Mouse (Mus musculus): ENCODE data around the gene Psmg1.
A peak's percentile ranks its signal among the peaks of the same experiment; 100 is the strongest.
"Not testable (repeated sequence)": the region's sequence is repeated elsewhere in the genome, so short reads cannot be mapped to it uniquely, and the experiment has no call there.

The Psmg1 gene

DNA sequence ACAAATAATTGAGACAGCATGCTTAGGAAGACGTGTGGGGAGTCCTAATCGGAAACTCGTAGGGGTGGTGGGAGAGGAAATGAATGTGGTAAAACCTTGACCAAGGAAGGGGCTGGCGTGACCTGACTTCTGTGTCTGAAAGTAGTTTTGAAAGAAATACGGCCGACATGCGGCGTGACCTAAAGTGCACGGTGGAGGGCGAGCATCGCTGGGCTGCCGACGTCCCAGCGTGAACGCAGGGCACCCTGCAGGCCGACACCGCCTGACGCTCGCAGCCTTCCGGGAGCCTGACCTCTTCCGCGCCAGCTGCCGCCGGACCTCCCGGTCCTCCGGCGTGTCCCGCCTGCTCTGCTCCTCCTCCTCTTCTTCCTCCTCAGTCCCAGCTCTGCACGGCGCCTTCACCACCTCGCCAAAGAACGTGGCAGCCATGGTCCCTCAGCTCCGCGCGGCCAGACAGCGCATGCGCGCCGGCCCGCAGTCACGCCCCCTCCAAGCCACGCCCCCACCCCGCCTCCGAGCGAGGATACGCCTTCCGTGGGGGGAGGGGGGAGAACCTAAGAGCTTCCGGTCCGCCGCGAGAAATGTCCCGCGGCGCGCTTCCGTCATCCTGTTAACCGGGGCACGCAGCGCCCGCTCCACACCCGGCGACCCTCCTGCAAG is at the start of gene Psmg1:
TSS of gene Psmg1 (minus strand) at position 499 of the 660 bp plus-strand sequence.
- DNase-seq = peak; percentile 98

DNA sequence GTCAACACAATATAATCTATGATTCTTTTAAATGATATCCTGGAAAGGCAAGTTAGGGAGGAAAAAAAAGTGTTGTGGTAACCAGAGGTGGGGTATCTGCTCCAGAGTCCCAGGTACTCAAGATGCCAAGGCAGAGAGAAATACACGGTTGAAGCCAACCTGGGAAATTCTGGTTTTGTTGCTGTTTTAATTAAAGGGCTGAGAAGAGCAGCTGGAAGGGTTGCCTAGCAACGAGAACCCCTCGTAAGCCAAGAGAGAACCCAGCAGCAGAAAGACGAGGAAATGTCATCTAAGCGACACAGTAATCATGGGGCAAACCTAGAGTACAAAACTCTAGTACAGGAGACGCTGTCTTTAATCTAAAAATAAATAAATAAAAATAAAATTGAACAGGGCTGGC is 48.8 kb upstream of the Psmg1 start:
- no peak for DNase-seq

DNA sequence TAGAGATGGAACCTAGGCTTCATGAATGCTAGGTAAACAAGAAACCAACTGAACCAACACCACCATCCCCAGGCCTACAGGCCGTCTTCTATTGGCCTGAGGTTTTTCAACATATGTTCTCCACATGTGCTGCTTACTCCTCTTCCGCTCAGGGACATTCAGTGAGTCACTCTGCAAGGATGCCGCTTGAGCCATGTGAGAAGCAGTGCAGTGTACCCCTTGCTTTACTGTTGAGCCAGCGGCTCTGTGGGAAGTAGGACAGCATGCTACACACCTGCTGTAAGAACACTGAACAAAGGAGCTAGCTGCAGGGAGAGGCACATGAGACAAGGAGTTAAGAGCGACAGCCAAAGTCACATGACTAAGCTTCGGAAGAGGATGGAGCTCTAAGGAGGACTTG is 43.7 kb upstream of the Psmg1 start:
- DNase-seq = no peak

DNA sequence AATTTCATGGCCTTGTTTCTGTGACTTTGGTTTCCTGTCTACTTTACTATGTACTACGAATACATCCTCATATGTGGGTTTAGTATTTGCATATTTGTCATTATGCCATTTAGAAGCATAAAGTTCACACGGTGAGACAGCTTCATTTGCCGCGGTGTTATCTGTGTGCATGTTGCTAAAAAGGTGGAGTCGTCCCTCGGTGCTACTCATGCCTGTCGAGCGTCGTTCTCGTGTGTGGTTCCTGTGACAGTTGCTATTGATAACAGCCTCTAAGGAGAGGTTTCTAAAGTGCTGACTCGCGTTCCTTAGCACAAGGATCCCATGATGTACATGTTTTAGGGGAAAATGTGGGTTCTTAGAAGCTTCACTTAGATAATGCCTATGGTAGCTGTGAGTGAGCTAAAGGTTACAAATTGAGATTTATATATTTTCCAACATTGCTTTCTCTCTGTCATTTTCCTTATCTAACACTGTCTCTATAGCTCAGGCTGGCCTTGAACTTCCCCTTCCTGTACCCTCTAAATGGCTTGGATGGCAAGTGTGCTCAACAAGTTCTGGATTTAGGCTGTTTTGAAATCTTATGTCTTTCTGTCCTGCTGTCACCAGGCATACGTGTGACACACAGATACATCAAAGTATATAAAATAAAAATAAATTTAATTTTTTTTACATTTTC is 41.7 kb upstream of the Psmg1 start:
- no peak for DNase-seq

DNA sequence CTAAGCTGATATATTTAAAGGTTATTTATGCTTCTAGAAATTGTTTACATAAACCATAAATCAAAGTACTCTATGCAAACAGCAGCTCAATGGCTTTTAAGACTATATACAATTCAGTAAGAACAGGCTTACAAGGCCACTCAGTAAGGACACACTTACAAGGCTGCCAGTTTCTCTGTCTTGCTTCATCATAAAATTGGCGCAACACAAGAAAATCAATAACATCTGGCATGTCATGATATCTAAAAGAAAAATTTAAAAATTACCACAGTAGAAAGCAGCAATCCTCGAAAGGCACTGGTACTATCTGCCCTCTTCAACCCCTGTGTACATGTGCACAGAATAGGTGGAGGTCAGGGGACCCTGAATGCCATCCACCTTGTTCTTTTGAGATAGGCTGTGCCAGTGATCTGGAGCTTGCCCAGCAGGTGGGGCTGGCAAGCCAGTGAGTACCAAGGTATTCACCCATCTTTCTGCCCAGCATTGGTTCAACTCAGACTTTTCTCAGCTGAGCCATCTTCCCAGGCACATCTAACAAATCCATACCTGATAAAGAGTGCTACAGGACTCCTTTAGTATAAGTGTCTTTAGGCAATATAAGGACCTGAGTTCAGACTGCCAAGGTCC is 39.8 kb upstream of the Psmg1 start:
- peak in 1 of 2 experiments; percentile 11 for DNase-seq

DNA sequence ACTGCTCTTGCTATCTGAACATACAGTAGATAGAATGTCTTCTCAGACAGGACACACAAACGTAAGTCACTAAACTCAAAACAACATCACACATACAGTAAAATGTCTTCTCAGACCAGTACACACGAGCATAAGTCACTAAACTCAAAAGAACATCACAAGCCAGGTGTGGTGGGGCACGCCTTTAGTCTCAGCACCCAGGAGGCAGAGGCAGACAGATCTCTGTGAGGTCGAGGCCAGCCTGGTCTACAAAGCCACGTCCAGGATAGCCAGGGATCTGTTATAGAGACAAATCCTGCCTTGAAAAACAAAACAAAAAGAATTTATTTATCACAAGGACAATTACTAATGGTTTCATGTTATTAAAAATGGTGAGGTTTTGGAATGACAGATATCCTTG is 35.5 kb upstream of the Psmg1 start:
- DNase-seq = no peak

DNA sequence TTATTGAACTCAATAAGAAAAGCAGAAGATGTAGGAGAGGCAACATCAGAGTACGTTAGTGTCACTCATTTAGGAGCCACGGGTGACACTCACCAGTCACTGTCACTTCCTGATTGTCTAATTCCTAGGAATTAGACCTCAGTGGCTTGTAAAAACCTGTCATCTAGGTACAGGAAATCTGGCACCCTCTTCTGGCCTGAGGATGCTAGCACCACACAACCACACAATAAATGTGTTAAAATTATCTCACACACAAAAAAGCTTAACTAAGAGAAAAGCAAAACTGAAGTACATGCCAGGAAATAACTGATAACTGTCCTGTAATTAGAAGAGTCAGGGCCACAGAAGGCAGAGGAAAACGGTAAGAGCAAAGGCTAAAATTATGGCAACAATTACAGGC is 34.5 kb upstream of the Psmg1 start:
- DNase-seq = no peak

DNA sequence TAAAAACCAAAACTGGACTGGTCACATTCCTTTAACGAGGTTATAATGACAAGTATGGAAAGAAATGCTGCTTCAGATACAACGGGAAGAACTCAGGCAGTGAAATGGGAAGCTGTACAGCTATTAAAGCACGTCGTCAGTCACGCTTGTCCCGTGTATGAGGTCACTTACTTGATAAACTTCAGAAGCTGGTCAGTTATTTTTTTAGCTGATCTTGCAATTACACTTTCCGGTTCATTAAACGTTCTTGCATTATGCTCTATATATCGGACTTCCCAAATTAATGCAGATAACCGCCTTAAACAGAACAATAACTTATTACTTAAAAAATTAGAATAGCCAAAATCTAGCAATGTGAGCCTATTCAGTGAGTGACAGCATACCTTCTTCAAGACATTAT is 30.3 kb upstream of the Psmg1 start:
- no peak for DNase-seq

DNA sequence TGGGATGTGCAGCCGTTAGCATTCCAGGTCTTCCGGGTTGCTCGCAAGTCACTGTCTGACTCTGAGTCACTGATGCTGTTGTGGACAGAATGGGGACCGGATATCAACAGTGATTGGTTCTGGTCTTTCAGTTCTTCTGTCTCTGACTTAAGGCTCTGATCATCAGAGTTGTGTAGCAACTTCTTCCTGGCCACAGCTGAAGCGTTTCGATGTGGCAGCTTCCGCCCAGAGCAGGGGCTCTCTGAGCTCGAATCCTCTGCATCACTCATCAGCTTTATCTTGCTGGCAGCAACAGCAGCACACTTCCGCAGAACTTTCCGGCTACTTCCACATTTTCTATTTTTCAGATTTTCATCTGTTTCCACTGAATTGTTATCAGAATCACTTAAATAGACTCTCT is 18.4 kb upstream of the Psmg1 start:
- not testable (repeated sequence) for DNase-seq

DNA sequence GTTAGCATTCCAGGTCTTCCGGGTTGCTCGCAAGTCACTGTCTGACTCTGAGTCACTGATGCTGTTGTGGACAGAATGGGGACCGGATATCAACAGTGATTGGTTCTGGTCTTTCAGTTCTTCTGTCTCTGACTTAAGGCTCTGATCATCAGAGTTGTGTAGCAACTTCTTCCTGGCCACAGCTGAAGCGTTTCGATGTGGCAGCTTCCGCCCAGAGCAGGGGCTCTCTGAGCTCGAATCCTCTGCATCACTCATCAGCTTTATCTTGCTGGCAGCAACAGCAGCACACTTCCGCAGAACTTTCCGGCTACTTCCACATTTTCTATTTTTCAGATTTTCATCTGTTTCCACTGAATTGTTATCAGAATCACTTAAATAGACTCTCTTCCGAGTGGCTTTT is 13.5 kb upstream of the Psmg1 start:
- not testable (repeated sequence) for DNase-seq

DNA sequence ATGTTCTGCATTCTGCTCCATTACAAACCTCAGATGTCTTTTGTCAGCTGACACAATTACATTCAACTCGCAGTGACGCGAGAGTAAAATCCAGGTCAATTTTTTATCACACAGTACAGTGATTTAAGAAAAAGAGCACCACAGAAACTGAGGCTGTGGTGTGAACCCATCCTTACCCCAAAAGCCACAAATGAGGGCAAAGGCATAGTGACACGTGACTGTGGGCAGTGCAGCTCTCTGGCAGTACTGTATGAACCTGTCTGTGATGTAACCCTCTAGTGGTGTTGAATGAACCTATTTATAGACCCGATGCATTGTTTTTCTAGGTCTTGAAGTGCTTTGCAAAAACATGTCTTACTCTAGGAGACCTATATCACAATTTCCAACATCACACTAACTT is 8.5 kb upstream of the Psmg1 start:
- no peak for DNase-seq

DNA sequence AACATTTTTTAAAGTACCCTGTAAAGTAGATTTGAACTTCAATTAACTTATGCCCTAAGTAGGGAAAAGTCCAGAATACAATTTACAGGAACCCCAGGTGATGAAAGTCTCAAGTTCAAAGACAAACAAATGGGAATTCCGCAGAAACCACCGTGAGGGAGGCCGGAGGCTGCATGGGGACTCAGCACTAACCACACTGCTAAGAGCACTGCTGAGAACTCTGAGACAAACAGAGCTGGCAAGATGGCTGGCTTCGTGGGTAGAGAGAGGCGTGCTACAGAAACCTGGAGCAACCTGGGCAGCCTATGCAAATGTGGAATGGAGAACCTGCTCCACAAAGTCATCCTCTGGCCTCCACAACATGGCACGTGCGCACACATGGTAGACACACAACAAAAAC is 5.4 kb upstream of the Psmg1 start:
- no peak for DNase-seq

DNA sequence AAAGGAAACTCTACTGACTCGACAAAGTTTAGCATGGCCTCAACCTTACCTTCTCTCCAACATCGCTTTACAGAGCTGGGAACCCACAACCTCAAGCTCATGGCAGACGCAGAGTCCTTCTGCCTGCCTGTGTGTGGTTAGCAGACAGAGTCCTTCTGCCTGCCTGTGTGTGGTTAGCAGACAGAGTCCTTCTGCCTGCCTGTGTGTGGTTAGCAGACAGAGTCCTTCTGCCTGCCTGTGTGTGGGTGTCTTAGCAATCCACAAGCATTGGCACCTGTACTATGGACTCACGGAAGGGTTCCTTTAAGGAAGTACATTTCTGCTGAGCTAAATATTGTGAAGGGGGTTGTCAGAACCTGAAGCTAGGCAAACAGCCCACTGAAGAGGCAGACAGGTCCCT is 3.8 kb upstream of the Psmg1 start:
- not testable (repeated sequence) for DNase-seq

DNA sequence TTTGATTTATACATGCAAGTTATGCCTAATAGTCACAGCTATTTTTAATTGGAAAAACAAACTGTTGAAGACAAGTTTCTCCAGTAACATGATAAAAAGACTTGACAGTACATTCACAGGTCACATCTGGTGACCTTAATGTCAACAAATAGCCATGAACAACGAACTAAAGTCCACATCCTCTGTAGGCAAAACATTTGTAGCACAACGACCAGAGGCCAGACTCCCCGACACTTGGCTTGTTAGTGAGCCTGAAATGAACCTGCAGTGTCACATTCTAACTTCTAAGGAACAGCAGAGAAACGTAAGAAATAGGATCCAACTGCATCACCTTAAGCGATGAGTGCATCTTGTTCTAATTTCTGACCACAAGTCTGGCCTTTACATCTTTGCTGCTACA is 1.8 kb upstream of the Psmg1 start:
- no peak for DNase-seq

DNA sequence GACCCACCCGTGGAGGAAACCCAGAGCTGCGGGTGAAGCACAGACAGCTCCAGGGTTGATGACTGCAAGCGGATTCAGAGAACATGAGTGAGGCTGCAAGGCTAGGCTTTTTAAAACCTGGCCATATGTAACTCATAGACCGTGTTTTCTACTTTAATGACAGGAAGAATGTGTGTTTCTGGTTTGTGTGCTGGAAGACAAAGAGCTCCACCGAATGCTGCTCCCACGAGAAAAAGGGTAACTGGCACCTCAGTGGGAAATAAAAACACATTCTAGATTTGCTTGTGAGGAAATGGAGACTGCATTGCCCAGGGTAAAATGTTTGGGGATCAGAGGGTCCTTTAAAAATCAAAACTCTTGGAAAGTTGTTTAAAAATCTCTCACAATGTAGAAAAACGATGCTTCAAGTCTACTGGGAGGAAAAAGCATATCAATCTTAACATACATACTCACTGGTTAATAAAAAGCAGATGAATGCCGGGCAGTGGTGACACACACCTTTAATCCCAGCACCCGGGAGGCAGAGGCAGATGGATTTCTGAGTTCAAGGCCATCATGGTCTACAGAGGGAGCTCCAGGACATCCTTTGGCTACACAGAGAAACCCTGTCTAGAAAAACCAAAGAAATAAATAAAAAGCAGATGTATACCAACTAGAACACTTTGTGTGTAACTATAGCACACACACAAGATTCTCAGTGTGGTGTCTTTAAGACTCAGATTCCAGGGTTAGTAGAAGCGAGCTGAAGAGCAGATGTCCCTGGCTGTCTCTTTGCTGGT is 551 bp upstream of the Psmg1 start:
- DNase-seq = no peak

DNA sequence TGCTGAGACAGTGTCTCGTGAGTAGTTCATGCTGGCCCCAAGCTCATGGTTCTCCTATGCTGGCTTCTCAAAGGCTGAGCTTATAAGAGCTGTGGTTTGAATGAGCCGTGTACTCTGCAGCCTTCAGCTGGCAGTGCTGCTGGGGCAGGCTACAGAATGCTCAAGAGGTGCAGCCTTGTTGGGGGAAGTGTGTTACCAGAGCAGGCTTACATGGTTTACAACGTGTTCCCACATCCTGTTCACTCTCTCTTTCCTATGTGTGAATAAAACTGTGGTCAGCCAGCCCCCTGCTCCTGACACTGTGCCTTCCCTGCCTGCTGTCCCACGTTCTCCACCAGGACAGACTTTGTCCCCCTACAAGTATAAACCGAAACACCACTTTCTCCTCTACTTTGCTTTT is 5.8 kb downstream of the Psmg1 start:
- DNase-seq = no peak

DNA sequence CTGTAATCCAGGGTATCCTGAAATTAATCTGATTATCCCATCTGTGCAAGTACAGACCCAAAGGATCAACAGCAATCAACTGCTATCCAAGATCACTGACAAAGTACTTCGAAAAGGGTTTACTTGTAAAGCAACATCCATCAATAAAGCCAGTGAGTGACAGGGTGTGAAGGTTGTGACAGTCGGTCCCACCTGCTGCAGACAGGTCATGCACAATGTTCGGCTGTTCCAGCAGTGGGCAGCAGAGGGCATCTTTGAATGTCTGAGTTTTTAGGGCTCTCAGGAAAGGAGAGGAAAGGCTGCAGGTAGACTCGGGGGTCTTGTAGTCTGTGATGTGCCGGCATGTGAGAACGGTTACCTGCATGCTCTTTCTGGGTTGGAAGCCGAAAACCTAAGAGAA is 7.2 kb downstream of the Psmg1 start:
- DNase-seq = no peak

DNA sequence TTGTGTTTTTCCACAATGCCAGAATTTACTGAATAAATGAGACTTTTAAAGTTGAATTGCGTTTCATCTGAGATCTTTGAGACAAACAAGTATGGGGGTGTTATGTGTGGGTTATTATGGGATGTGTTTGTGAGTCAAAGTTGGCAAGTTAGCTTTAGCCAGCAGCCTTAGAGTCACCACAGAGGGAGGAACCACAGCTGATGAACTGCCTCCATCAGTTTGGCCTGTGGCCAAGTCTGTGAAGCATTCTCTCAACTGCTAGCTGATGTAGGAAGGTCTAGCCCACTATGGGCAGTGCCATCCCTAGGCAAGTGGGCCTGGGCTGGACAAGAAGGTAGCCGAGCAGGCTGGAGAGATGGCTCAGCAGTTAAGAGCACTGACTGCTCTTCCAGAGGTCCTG is 19.9 kb downstream of the Psmg1 start:
- DNase-seq = no peak

DNA sequence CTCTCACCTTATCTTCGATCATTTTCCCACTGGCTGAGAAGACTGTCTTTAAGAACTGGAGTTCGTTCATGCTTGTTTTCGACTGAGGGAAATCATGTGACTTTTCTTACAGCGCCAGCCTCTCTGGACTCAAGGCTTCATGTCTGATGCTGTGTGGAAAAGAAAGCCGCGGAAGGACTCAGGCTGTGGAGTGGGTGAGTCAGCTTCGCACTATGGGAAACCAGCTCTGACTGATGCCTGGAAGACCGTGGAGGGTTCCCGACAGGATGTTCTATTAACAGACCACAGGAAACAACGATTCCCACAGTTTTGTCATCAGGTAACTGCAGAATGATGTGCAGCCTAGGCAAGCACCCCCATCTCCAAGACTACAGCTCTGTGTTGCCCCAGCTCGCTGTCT is 23.3 kb downstream of the Psmg1 start:
- DNase-seq = no peak

DNA sequence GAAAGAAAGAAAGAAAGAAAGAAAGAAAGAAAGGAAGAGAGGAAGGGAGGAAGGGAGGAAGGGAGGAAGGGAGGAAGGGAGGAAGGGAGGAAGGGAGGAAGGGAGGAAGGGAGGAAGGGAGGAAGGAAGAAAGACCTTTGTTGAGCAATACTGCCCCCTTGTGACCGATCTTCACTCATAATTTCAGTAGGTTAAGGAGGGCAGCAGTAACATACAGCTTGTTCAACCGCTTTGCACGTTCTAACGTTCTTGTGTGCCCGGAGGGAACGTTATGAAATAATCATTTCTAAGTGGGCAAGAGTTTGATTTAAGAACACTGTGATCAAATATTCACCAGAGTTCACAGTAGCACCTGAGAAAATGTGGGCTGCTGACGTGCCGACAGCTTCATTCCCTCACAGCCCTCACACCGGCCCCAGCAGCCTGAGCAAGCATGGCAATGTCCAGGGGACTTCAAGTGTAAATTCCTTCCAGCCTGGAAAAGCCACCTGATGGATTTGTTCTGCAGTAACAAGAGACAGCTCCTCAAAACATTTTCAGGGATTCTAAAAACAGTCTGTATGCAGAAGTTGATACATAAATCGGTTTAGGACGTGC is 26.2 kb downstream of the Psmg1 start:
- DNase-seq = peak; percentile 23 to 60

DNA sequence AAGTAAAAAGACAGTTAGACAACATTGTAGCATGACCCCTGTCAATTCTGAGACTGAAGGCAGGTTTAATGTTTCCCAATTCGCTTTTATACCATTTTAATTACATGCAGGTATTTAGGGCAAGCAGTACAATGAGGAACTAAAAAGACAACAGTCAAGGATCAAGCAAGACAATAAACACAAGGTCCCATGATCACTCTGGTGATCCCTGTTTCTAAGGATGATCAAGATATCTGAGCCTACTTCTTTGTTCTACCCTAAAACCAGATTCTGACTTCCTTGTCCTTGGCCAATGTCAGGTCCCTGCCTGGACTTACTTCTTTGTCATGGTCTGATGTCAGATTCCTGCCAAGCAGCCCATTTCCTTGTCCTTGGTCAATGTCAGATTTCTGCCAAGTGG is 29.3 kb downstream of the Psmg1 start:
- not testable (repeated sequence) for DNase-seq

DNA sequence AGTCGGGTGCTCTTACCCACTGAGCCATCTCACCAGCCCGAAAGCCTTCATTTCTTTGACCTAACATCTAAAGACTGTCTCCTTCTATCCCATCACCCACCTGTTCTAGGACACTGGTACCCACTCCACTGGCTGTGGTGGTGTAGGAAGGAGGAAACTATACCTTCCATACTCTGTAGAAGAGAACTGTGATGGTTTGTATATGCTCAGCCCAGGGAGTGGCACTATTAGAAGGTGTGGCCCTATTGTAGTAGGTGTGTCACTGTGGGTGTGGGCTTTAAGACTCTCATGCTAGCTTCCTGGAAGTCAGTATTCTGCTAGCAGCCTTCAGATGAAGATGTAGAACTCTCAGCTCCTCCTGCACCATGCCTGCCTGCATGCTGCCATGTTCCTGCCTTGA is 30.1 kb downstream of the Psmg1 start:
- DNase-seq = not testable (repeated sequence)

DNA sequence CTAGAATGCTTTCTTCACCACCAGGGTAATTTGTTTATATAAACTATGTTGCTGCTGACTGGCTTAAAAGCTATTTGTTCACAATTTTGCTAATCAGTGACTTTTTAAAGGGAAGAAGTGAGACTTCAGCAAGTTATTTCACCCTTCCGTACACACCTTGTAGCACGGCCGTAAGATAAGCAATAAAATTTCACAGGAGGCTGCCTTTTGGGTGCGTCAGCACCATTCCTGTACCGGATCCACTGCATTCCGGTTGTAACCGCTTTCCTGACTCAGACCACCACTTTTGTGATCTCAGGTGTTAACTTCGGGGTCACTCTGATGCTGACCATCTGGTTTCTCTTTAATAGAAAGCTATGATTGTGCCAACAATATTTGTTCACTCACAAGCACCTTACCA is 32.7 kb downstream of the Psmg1 start:
- DNase-seq = no peak
